Mouse (Mus musculus): ENCODE results near the gene Gm28729. TPM values are rescaled to one million over a fixed set of nuclear protein-coding genes. Genes with fewer than 3 reads are reported as not detected.
A peak's percentile ranks its signal among the peaks of the same experiment; 100 is the strongest.
"Not testable (repeated sequence)": the region's sequence is repeated elsewhere in the genome, so short reads cannot be mapped to it uniquely, and the experiment has no call there.

Gene Gm28729
- total RNA-seq (2021): under 1 TPM; 0.28 to 0.47 TPM
- long read RNA-seq: 0 reads

DNA sequence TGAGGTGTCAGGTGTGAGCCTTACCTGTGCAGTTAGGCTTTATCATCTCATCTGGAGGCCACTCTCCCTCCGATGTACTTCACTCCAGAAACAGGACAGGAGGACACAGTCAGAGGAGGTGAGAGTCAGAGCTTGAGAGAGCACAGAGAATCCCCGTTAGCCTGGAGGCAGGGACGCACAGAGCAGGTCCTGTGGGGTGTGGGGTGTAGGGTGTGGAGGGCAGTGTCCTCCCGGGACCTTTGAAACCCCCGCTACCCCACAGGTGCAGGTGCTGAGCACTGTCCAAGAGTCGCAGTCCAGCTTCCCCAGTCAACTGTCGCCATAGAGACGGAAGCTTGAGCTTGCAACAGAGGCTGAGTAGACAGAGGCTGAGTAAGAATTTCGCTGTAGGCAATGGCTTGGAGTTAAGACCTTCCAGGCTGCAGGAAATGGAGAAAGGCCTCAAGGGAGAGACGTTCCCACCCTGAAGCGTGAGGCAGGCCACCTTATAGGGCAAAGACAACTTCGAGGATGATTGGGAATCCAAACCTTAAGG, at the start of gene Gm28729:
Gene Gm28729 (minus strand): TSS at position 293 of the 535 bp plus-strand sequence.
- no peak for DNase-seq (ENCODE audit: low spot score in 2 of 2)

DNA sequence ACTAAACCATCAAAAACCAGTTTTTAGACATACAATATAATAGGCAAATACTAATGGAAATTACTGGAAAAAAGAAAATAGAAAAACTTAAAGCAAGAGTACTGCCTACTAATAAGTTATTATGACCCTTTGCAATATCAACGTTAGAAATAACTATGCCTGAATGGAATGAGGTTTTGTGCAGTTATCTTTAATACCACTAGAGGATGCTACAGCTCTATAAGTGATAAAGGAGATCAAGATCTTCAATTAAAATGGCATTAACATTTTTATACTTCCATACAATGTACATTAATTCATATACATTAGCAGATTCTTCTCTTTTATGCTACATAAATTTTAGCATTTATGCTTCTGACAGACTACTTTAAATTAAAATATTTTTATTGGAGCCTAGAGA, 48.2 kb upstream of the Gm28729 start:
- peak in 1 of 2 experiments; percentile 48 for DNase-seq (ENCODE audit: low spot score in 2 of 2)

DNA sequence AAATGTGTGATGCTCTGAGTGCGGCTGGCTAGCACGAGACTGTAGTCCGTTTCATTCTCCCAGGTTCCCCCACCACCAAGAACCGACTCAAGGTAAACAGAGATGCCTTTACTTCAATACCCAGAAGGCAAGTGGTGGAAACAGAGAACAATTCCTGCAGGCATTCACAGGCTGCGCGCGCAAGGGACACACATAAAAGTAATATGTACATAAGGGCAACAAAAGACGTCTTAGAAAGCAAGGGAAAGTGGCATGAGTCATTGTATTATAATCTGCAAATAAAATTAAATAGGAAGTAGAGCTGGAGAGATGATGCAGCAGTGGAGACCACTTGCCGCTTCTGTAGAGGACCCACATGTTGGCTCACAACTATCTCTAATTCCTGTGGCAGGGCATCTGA, 47.7 kb upstream of the Gm28729 start:
- DNase-seq (ENCODE audit: low spot score in 2 of 2): no peak

DNA sequence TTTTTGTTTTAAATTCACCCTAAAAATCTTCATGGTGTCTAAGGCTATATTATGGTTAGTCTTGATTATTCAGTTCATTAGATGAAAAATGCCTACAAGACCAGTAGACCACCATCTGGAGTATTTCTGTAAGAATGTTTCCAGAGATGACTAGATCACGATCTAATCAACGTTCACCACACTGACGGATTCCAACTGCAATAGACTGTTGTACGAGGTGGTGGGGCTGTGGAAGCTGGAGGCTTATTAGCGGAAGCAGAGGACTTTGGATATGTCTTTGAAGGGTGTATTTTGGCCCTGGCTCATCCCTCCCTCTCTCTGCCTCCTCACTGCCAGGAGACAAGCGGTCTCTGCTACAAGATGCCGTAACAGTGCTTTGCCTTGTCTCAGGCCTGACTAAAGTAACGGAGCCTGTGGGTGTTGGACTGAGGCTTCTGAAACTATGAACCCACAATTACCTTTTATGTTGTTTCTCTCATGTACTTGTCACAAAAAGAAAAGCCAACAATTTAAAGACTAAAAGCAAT, 41.5 kb upstream of the Gm28729 start:
- DNase-seq (ENCODE audit: low spot score in 2 of 2): no peak

DNA sequence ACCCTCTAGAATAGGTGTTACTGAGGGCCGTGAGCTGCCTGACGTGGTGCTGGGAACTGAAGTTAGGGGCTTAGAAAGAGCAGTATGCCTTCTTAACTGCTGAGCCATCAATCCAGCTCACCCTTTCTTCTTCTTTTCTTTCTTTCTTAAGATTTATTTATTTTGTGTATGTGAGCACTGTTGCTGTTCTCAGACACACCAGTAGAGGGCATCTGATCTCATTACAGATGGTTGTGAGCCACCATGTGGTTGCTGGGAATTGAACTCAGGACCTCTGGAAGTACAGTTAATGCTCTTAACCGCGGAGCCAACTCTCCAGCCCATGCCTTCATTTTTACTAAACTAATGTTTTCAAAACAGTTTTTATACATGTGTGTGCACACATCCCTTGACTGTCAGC, 38.4 kb upstream of the Gm28729 start:
- no peak for DNase-seq (ENCODE audit: low spot score in 2 of 2)

DNA sequence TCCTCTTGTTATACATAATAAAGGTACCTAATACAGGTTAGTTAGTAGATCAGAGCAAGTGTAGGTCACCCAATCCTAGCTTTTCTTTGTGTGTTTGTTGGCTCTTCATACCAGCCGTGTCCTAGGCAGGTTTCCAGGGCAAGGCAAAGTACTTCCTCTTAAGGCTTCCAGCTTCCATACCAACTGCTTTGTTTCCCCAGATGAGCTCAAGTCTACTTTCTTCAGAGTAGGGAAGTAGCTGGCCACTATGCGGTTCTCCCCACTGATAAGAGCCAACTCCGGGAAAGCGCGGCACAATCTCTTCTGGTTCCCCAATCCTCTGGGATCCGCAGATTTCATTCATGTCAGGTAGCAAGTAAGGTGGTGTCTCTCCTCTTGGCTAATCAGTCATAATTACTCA, 34.1 kb upstream of the Gm28729 start:
- DNase-seq (ENCODE audit: low spot score in 2 of 2): no peak

DNA sequence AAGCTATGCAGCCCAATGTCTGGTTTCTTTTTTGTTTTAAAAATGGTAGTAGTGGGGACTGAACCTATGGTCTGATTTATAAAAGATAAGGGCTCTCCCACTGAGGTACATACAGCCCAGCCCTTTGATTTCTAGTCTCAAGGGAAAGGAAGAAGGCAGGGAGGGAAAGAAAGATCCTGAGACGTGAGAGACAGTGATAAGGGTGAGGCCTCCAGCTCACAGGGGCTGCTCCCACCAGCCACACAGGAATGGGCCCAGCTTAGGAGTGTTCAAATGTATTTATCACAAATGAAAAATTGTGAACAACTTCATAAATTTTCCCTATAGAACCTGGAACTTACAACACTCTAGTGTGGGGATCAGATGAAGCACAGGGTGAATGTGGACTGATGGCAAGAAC, 33.5 kb upstream of the Gm28729 start:
- no peak for DNase-seq (ENCODE audit: low spot score in 2 of 2)

DNA sequence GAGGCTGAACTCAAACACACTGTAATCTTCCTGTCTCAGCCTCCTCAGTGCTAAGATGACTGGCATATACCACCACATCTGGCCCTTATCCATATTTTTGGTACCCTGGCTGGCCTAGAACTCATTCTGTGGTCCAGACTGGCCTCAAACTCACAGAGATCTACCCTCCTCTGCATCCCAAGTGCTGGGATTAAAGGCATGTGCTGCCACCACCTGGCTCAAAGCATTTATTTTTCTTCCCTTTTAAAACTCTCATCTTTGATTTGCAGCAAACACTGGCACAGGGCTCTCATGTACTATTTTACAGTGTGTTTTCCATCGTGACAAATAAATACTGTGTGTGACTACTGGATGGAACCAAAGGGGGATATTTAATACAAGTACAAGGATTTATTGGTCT, 29.0 kb upstream of the Gm28729 start:
- peak in 1 of 2 experiments; percentile 29 for DNase-seq (ENCODE audit: low spot score in 2 of 2)

DNA sequence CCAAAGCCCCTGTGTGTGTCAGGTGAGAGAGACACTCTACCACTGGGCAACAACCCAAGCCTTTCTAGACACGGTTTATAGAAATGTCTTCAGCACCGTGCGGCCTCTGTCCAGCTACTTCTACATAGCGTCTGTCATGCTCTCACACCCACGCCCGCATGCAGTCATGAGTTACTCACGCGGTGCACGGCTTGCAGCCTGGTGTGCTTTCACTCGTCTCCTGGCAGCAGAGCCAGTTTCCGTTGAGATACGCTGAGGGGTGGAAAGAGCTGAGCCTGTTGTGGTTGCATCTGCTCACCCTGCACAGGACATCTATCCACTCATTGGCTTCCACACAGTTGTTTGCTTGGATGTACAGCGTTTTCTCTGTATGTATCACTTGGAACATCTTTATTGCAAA, 20.3 kb upstream of the Gm28729 start:
- peak in 1 of 2 experiments; percentile 20 for DNase-seq (ENCODE audit: low spot score in 2 of 2)

DNA sequence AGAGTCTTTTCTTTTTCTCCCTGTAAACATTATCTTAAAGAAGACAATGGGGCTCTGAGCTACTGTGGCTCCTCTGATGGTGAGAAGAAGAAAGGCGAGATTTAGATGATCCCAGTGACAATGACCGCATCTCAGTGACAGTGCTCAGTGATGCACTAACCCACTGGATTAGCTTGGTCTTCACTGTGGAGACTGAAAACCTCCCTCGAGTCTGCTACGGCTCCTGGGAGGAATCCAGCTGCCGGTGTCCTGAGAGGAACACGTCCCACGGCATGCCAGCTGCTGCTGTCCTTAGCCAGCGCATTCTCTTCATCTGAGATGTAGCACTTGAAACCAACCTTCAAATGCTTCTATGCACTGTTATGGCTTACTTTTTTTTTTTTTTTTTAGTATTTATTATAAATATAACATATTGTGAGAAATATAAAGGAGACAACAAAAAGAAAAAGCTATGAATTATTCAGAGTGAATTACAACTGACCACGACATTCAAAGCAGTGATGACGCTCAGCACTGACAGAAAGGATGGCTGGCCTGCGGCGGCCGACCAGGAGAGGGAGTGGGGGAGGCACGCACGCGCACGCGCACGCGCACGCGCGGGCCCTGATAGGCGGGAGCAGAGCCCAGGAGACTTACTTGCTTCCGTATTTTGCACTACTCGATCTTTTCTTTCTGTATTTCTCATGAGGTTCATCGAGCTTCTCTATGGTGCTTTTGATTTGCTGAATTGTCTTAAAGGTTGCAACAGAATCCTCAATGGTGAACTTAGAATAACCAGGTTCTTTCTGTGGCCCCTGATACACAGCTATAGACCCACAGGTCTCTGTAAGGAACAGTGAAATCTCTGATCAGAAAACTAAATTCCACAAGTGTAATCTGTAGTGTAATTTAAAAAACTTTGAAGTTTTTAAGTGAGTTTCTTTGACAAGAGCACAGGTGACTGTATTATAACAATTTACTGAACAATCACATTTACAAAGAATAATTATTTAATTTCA, 18.9 kb upstream of the Gm28729 start:
- DNase-seq (ENCODE audit: low spot score in 2 of 2): peak in 1 of 2 experiments; percentile 54

DNA sequence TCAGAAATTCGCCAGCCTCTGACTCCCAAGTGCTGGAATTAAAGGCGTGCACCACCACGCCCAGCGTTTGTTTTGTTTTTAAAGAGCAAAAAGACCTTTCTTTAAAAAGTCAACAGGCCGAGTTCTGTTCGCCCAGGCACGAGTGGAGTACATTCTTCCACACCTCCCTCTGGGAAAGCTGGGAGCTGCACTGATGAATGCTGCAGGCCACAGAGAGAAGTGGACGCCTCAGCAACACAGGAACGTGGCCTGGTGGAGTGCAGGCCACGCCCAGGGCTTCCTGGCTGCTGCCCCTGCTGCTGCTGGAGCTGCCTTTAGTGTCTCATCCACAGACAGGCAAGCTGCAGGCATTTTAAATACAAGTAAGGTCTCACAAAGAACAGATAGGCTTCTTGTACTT, 13.9 kb upstream of the Gm28729 start:
- no peak for DNase-seq (ENCODE audit: low spot score in 2 of 2)

DNA sequence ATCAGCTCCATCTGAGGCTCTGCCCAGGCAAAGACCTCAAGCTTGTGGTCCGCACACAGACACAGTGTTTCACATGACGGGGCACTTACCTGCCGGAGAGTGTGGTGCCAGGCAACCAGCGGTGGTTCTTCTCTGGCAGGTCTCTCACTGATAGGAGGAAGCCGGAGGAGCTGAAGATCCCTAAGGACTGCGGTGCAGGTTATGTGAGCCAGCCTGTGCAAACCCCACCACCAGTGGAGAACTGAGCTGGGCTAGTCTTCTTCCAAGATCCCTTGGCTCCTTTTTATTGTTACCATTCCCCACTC, 12.5 kb upstream of the Gm28729 start:
- no peak for DNase-seq (ENCODE audit: low spot score in 2 of 2)

DNA sequence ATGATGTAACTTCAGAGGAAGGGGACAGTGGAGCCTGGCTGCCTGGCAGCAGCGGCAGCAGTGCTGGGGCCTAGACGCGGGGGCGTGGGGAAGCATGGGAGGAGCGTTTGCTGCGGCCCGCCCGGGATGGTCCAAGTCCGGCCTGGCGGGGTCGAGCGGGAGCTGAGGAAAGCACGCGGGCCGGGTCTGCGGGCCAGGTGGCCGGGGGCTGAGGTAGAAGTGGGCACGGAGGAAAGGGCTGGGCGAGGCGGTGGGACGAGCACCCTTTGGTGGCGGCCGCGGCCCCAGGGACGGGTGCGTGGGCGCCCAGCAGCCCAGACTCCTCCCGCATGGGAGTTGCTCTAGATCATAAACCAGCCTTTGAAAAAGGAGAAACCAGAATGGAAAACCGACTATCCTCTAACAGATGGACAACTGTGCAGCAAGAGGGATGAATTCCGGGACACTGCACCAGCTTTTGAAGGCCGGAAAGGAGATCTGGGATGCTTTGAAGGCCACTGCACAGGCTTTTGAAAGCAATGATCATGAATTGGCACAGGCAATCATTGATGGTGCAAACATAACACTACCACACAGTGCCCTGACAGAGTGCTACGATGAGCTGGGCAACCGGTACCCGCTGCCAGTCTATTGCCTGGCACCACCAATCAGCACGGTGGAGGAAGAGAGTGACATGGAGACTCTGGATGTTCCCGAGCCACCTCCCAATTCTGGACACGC, 12.0 kb upstream of the Gm28729 start:
- peak in 1 of 2 experiments; percentile 17 for DNase-seq (ENCODE audit: low spot score in 2 of 2)

DNA sequence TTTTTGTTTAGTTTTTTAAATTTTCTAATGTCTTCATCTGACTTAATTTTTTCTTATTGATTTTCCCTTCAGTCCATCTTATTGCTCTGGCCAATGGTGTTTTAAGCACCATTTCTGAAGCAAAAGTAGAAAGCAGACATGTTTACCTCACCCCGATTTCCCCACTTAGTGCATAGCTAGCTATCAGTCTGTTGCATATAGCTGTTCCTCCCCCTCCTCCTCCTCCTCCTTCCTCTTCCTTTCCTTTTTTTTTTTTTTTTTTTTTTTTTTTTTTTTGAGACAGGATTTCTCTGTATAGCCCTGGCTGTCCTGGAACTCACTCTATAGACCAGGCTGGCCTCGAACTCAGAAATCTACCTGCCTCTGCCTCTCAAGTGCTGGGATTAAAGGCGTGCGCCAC, 11.0 kb upstream of the Gm28729 start:
- not testable (repeated sequence) for DNase-seq (ENCODE audit: low spot score in 2 of 2)

DNA sequence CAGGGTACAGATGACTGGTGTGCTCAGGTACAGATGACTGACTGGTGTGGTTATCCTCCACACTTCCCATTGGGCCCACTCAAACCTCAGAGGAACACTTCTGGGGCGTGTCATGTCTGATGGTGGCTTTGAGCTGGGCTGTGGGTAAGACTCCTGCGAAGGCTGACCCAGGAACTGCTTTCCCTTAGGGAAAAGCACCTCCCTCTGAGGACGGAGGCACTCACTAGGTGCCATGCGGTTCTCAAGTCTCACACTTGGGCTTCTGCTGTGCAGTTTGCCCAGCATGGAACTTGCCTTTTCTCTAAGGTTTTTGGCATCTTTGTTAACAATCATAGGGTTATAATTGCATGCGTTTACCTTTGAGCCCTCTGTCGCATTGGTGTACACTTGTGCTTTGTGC, 10.4 kb upstream of the Gm28729 start:
- DNase-seq (ENCODE audit: low spot score in 2 of 2): no peak

DNA sequence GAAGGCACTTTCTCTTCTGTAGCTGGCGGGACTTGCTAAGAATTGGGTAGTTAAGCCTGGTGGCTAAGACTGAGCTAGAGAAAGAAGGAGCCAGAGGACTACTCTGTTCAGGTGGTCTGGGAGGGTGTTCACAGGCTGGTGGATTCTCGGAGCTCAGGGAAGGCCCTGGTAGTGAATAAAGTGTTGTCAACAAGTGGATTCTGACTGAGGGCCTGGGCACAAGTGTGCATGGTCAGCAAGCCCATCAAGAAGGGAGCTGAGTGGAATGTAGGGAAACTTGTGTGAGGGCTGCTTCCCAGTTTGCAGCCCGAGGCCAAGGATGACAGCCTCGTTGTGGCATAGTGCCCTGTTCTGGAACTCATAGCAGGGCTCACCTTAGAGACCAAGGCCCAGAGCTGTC, 9.2 kb upstream of the Gm28729 start:
- DNase-seq (ENCODE audit: low spot score in 2 of 2): no peak

DNA sequence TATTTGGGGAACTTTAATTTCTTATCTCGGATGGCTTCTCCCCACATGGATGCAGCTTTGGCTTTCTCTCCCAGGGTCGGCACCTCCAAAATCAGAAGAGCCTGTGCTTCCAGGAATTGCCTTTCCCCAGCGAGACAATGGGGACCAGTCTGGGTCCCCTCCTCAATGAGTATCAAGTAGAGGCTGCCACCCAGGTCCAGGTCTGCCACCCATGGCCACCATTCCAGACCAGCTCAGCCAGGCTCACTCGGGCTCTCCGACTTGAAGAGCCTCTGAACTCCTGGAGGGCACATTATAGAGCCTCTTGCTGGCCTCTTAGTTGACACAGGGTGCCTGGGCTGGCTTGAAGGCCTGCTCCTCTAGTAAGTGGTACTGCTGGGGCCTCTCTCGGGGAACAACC, 8.4 kb upstream of the Gm28729 start:
- no peak for DNase-seq (ENCODE audit: low spot score in 2 of 2)

DNA sequence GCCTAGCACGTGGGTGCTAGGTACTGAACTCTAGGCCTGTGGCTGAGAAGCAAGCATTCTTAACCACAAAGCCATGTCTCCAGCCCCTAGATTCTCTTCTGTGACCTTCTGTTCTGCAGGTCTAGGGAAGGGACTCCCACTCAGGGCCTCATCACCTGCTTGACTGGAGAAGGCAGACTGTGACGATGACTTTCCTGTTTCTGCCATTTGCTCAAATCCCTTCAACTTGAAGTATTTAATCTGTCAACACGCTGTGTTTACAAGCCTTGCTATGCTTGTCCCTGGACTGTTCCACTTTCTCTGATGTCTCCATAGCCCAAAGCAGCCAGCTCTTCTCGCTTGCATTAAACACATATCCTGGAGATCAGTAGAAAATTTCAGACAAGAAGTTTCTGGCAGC, 7.5 kb upstream of the Gm28729 start:
- no peak for DNase-seq (ENCODE audit: low spot score in 2 of 2)

DNA sequence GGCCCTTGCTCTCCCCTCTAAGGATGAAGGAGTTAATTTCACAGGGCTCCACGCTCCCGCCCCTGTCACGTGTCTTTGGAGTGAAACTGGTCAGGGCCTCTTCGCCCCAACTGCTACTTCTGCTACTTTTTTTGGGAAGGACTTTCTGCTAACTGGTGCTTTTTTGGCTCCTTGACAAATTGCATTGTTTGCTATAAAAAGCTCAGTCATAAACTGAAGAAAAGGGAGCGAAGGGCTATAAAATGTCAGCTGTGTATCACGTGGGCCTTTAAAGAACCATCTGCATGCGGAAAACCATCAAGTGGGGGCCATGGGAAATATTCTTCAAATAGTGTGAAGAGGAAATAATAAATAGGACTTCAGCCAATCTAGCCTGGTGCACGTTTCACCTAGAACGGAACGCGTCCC, 5.6 kb upstream of the Gm28729 start:
- no peak for DNase-seq (ENCODE audit: low spot score in 2 of 2)

DNA sequence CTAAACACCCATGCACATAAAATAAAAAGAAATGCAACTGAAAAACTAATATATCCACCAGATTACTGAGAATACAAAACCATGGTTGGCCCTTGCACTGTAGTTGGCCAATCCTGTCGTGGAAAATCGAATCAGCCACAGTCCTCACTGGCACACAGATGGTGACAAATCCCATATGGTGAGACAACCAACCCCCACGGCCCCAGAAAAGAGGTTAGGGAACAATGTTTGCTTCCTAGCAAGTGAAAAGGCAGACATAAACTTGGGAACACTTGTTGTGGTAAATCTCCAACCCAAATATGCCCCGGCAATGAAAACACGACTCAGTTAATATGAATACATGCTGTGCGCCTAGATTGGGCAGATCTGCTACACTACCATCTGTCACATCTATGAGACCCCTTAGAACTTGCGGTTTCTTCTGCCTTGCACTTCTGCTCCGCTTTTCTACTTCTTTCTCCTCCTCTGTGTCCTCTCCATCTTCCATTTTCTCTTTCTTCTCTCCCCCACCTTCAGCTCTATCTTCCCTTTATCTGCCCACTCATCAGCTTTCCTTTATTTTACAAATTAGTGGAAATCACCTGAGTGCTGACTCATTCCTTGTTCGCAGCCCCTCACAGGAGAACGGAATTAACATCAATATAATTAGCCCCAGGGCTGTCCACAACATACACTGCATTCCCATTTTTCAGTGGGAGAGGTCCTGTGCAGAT, 5.1 kb upstream of the Gm28729 start:
- peak in 1 of 2 experiments; percentile 26 for DNase-seq (ENCODE audit: low spot score in 2 of 2)

DNA sequence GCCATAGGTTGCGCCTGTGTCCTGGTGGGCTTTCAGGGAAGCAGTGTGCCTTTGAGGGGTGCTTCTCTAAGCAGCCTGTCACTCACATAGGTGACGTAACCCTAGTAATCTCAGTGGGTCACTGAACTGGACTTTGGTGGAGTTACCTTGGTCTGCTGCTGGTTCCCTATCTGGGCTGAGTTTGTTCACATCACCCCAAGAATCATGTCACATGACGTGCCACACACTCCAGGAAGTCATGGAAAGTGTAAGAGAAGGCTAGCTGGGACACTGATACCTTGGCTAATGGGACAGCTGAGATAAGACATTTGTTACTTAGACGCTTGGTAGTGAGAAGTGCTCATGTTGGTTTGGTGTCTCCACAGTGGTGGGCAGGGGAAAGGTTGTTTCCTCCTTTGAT, 947 bp upstream of the Gm28729 start:
- DNase-seq (ENCODE audit: low spot score in 2 of 2): no peak

Data from layer of hippocampus, adult 18-20 months (tissue).